Mouse (Mus musculus): Measurements from ENCODE around the gene Gxylt2. TPM values are rescaled to one million over a fixed set of nuclear protein-coding genes. Genes with fewer than 3 reads are reported as not detected.
A peak's percentile ranks its signal among the peaks of the same experiment; 100 is the strongest.

Gene Gxylt2
- total RNA-seq, 2 experiments from 2014 or later, result 1.8 to 1.9 TPM

DNA sequence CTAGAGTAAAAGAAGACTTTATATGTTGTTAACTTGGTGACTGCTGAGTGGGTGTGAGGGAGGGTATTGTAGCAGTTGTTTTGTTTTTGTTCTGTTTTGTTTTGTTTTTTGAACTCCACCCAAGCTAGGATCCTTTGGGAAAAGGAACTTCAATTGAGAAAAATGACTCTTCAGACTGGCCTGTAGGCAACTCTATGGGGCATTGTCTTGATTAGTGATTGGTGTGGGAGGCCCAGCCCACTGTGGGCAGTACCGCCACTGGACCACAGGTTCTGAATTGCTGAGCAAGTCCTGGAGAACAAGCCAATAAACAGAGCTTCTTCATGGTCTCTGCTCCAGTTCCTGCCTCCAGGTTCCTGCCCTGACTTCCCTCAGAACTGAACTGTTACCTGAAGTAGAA is 83.2 kb downstream of the Gxylt2 start:
- no peak for DNase-seq (ENCODE audit: low spot score in 2 of 2)
- intact Hi-C loops (cut with DNase I), result no loop called here

GRCm38 (mm10) chr6:100789161-100789560 is 84.6 kb downstream of the Gxylt2 start:
- intact Hi-C loops (cut with DNase I), result no loop called here
- no peak for DNase-seq (ENCODE audit: low spot score in 2 of 2)

DNA sequence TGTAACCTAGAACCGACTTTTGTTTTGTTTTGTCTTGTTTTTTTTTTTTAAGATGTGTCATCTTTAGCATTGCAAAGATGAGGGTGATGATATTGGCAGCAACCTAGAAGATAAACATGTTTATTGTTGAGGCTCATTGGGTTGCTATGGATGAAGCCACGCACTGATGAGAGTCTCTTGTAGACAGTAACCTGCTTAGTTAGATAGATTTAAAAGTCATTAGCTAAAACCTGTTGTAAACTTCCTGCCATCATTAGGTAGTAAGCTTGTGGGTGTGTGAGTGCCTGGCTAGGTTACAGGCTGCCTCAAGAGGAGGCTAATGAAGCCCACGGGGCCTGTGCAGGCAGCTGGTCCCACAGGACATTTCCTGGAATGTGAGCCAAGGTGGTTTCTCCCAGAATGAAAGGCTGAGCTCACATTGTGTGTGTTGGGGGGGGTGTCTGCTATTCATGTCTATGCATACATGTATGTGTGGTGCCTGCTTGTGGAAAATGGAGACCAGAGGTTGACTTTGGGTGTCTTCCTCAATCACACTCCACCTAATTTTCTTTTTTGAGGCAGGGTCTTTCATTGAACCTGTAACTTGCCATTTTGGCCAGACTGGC is 87.6 kb downstream of the Gxylt2 start:
- intact Hi-C loops (cut with DNase I), result no loop called here

GRCm38 (mm10) chr6:100792973-100793769 is 88.6 kb downstream of the Gxylt2 start:
- no peak for DNase-seq (ENCODE audit: low spot score in 2 of 2)
- intact Hi-C loops (cut with DNase I), result no loop called here

More for the DNA sequence above, 87.6 kb downstream of the Gxylt2 start:
- DNase-seq (ENCODE audit: low spot score in 2 of 2), result no peak

- no peak for DNase-seq (ENCODE audit: low spot score in 2 of 2)
- intact Hi-C loops (cut with DNase I), result no loop called here
Observed at GRCm38 (mm10) chr6:100795797-100796196, 91.3 kb downstream of the Gxylt2 start.

- intact Hi-C loops (cut with DNase I), result no loop called here
- no peak for DNase-seq (ENCODE audit: low spot score in 2 of 2)
Observed at GRCm38 (mm10) chr6:100799290-100799689, 94.8 kb downstream of the Gxylt2 start.

GRCm38 (mm10) chr6:100799766-100800165 is 95.2 kb downstream of the Gxylt2 start:
- DNase-seq (ENCODE audit: low spot score in 2 of 2), result no peak
- intact Hi-C loops (cut with DNase I), result no loop called here

DNA sequence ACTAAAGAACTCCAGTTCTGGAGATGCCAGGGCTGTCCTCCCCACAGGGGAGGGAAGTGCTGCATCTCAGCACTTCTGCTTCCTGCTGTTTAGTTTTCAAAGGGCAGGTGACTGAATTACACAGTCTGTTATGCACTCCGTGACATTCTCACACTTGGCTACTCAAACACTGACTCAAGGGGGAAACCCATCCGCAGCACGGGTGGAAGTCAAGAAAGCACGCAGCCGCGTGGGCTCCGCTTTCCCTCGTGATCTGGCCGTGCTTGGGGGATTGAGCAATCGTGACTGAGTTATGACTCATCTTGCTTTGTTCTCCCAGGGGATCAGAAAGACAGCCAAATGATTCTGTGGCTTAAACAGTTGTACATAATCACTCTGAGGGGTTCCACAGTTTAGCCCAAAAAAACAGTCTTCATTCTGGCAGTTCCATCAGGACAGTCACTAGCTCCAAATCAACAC is 96.0 kb downstream of the Gxylt2 start:
- peak; percentile 18 to 53 for DNase-seq (ENCODE audit: low spot score in 2 of 2)
- intact Hi-C loops (cut with DNase I), result no loop called here

DNA sequence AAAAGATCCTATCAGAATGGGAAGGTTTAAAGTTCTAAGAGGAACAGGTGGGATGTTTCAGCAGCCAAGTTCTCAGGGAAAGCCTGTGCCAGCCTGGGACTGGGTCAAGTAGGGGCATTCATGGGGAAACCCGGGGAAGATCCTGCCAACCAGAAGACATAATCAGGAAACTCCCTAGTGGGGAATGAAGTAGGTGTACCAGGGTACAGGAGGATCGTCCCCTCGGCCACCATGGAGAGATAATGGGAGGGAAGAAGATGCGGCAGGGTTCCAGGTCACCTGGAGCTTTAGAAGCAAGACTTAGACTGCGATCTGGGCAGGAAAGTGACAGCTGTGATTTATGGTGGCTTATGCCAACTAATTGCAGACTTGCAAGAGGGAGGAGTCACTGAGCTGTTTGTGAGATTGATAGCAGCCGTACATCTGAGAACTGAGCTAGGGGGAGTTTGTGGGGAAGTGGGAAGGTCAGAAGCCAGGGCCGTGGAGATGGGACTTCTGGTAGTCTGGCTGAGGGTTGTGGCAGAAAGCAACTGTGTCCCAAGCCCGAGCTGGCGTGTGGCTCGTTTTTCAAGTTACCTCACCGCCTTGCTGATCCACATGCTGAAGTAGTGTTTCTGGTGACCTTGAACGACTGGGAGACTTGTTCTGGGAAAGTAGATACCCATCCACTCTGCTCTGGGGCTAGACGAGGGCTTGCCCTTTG is 98.0 kb downstream of the Gxylt2 start:
- intact Hi-C loops (cut with DNase I), result no loop called here
- DNase-seq (ENCODE audit: low spot score in 2 of 2), result no peak

DNA sequence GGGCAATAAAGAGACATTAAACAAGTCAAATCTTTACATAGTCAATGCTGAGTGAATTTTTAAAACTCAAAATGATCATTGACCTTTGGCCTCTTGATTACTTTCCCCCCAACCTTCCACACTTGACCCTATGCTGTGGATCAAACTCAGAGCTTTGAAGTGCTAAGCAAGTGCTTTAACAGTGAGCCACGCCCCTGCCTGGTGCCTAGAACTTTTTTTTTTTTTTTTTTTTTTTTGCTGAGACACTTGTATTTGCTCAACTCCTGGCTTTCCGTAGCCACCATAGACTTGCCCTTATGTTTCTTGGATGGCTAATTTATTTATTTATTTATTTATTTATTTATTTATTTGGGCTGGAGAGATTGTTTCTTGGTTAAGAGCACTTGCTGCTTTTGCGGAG is 98.7 kb downstream of the Gxylt2 start:
- DNase-seq (ENCODE audit: low spot score in 2 of 2), result no peak
- intact Hi-C loops (cut with DNase I), result no loop called here

- DNase-seq (ENCODE audit: low spot score in 2 of 2), result no peak
- intact Hi-C loops (cut with DNase I), result no loop called here
Observed at GRCm38 (mm10) chr6:100807187-100807586, 102.7 kb downstream of the Gxylt2 start.

- no peak for DNase-seq (ENCODE audit: low spot score in 2 of 2)
- intact Hi-C loops (cut with DNase I), result no loop called here
Observed at GRCm38 (mm10) chr6:100807746-100808145, 103.2 kb downstream of the Gxylt2 start.

DNA sequence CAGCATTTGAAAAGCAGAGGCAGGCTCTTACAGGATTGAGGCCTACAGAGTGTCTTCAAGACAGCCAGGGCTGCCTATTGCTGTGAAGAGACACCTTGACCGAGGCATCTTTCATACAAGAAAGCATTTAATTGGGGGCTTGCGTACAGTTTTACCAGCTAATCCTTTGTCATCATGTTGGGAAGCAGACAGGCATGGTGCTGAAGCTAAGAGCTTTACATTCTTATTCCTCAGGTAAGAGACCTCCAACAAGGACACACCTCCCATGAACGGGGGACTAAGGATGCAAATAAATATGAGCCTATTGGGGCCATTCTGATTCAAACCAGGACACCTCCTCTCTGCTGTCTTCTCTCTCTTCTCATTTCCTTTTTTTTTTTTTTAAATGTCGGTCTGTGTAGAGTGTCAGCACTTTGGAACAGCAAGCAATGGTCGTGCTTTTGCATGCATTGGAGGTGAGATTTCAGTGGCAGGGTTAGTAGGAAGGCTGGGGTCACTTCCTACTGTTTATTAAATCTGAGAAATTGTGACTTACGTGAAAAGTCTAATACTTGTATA is 103.8 kb downstream of the Gxylt2 start:
- intact Hi-C loops (cut with DNase I), result no loop called here
- DNase-seq (ENCODE audit: low spot score in 2 of 2), result no peak

GRCm38 (mm10) chr6:100810117-100810516 is 105.6 kb downstream of the Gxylt2 start:
- no peak for DNase-seq (ENCODE audit: low spot score in 2 of 2)
- intact Hi-C loops (cut with DNase I), result no loop called here

- intact Hi-C loops (cut with DNase I), result no loop called here
- DNase-seq (ENCODE audit: low spot score in 2 of 2), result no peak
Observed at GRCm38 (mm10) chr6:100811731-100812130, 107.2 kb downstream of the Gxylt2 start.

DNA sequence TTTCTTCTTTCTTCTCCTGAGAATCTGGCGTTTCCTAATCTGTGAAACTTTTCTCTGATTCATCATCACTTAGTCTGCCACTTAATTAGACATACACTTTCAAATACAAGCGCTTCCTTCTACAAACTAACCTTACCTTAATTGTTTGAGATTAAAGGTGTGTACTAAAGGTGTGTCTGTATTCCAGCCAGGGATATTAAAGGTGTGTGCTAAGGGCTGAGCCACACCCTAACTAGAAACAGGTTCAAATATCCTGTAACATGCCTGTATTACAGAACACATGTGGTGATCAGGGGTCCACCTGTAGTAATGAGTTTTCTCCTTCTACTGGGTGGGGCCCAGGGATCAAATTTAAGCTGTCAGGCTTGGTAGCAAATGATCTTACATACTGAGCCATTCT is 116.8 kb downstream of the Gxylt2 start:
- no peak for DNase-seq (ENCODE audit: low spot score in 2 of 2)
- intact Hi-C loops (cut with DNase I), result no loop called here

- DNase-seq (ENCODE audit: low spot score in 2 of 2), result no peak
- intact Hi-C loops (cut with DNase I), result no loop called here
Observed at GRCm38 (mm10) chr6:100823356-100823755, 118.8 kb downstream of the Gxylt2 start.

DNA sequence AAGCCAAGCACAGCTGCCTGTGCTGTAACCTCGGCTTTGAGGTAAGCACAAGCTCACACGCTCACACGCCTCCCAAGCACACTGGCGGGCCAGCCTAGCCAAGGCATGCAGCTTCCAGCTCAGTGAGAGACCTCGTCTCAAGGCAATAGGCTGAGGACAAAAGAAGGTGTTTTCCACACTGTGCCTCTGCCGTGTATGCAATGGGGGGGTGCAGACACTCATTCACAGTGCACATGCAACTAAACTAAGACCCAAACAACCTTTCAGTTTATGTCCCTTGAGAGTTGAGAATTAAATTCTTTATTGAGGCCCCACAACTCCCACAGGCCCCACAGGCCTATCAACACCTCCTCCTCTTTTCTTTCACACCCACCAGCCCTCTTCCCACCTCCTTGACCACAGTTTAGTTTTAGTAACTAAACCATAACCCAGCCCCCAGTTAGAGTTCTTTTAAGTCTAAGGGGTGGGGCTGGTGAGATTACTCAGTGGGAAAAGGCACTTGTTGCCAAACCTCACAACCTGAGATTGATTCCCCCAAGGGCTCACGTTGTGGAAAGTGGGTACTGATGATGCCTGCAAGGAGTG is 119.9 kb downstream of the Gxylt2 start:
- intact Hi-C loops (cut with DNase I), result no loop called here
- no peak for DNase-seq (ENCODE audit: low spot score in 2 of 2)

GRCm38 (mm10) chr6:100826046-100826445 is 121.5 kb downstream of the Gxylt2 start:
- no peak for DNase-seq (ENCODE audit: low spot score in 2 of 2)
- intact Hi-C loops (cut with DNase I), result no loop called here

GRCm38 (mm10) chr6:100828565-100828964 is 124.0 kb downstream of the Gxylt2 start:
- intact Hi-C loops (cut with DNase I), result no loop called here

More at GRCm38 (mm10) chr6:100828565-100828964, 124.0 kb downstream of the Gxylt2 start:
- DNase-seq (ENCODE audit: low spot score in 2 of 2), result no peak
